In genomic region chr17:75087296-75087941, GRCm38 (mm10) we compare ENCODE assay signal across 8 mouse cellular contexts.
DNase-seq lines count a peak whose midpoint lies in the region; ATAC-seq lines count a peak whose summit lies in the region.

No protein-coding gene starts in this region.

- peak overlapping the region; percentile 33; the same call in 1 of the 2 replicates for H3K9ac ChIP-seq in embryonic facial prominence, embryonic 13.5 days
- H3K9ac ChIP-seq in intestine, embryonic 14.5 days (ENCODE audit: low read length) = no peak overlapping the region

- H3K36me3 ChIP-seq in embryonic facial prominence, embryonic 13.5 days = no peaks in the 10 kb centered on the region
- no peaks in the 10 kb centered on the region for H3K36me3 ChIP-seq in intestine, embryonic 14.5 days (ENCODE audit: control insufficient read depth, insufficient read depth, low read length)

- H3K27ac ChIP-seq in embryonic facial prominence, embryonic 13.5 days = peak overlapping the region; percentile 65
- H3K27ac ChIP-seq in intestine, embryonic 14.5 days (ENCODE audit: low read depth) = peak overlapping the region; percentile 54

- H3K9me3 ChIP-seq in embryonic facial prominence, embryonic 13.5 days = no peaks in the 10 kb centered on the region
- H3K9me3 ChIP-seq in intestine, embryonic 14.5 days (ENCODE audit: control insufficient read depth, low read length) = no peaks in the 10 kb centered on the region

- ATAC-seq in frontal cortex, adult (ENCODE audit: low TSS enrichment) = peak; percentile 93
- ATAC-seq in embryonic facial prominence, embryonic 13.5 days (ENCODE audit: insufficient number of reproducible peaks, insufficient read depth, low FRiP score, low TSS enrichment, low read depth) = 0 out of 2 replicates have a peak, but pooled peaks have one; percentile 32
- peak; percentile 67 for ATAC-seq in intestine, embryonic 14.5 days (replicated peaks; ENCODE audit: low FRiP score, low TSS enrichment, low read depth)
- no peak for ATAC-seq in activated CD4-positive, CD25-positive, alpha-beta regulatory T cell, adult 4 months

- peak overlapping the region; percentile 16; the same call in 1 of the 2 replicates for H3K4me2 ChIP-seq in embryonic facial prominence, embryonic 13.5 days
- peak overlapping the region; percentile 26 for H3K4me2 ChIP-seq in intestine, embryonic 14.5 days (ENCODE audit: low read length)

- DNase-seq in frontal cortex, postnatal 25 days (ENCODE audit: low spot score in 2 of 2) = no peak
- peak; percentile 41 for DNase-seq in ES-CJ7 (ENCODE audit: low read depth, low spot score)
- peak; percentile 60 for DNase-seq in intestine, embryonic 14.5 days (ENCODE audit: low spot score)
- peak; percentile 57 for DNase-seq in lung, postnatal 25 days (ENCODE audit: low spot score)
- peak; percentile 54 for DNase-seq in telencephalon, adult 2 months (ENCODE audit: low read depth, low spot score)

- H3K27me3 ChIP-seq in embryonic facial prominence, embryonic 13.5 days = no peaks in the 10 kb centered on the region
- H3K27me3 ChIP-seq in intestine, embryonic 14.5 days (replicated peaks; ENCODE audit: control insufficient read depth, insufficient read depth, low read length) = no peaks in the 10 kb centered on the region

- no peak overlapping the region for H3K4me3 ChIP-seq in embryonic facial prominence, embryonic 13.5 days
- H3K4me3 ChIP-seq in intestine, embryonic 14.5 days (ENCODE audit: low read depth, low read length) = no peak overlapping the region

- WGBS in embryonic facial prominence, embryonic 13.5 days = 29% methylated on average over 10 of the region's 10 CpGs
- WGBS in intestine, embryonic 14.5 days = 15% methylated on average over 10 of the region's 10 CpGs

- H3K4me1 ChIP-seq in embryonic facial prominence, embryonic 13.5 days = peaks cover 19% of the 10 kb centered on the region
- H3K4me1 ChIP-seq in intestine, embryonic 14.5 days (replicated peaks; ENCODE audit: control insufficient read depth, insufficient read depth, low read length) = peaks cover 12% of the 10 kb centered on the region; the same call in 1 of the 2 replicates

Comparison
In these comparisons a context has a peak if more than half of its experiments do, and no peak if none do; other contexts are left out.
1. DNase-seq: peak in ES-CJ7 (single experiment), intestine, embryonic 14.5 days (single experiment), lung, postnatal 25 days (single experiment) and telencephalon, adult 2 months (single experiment); none in frontal cortex, postnatal 25 days (0 of 2).